11 mouse cellular contexts compared by ENCODE assay signal in genomic region chr19:32179514-32179913, GRCm38 (mm10).
DNase-seq lines count a peak whose midpoint lies in the region; ATAC-seq and TF ChIP-seq lines count a peak whose summit lies in the region.
"Had no signal": no experiment of that assay in that cellular context is flagged by ENCODE, and none has a peak within 500 bp of the region (broad histone marks: within the 10 kb centered on the region; RNA-seq: fewer than 3 reads in every experiment).

No protein-coding gene starts in this region.

- peaks cover 43% of the 10 kb centered on the region for H3K36me3 ChIP-seq in heart, adult 2 months (ENCODE audit: control insufficient read depth, insufficient read depth, low read length)
- no peaks in the 10 kb centered on the region for H3K36me3 ChIP-seq in liver, embryonic 11.5 days (ENCODE audit: control insufficient read depth, insufficient read depth, low read length)
- H3K36me3 ChIP-seq in heart, postnatal 0 days (replicated peaks; ENCODE audit: control insufficient read depth, insufficient read depth, low read length), result peaks cover 5% of the 10 kb centered on the region; the same call in 1 of the 2 replicates
- H3K36me3 ChIP-seq in small intestine, adult 2 months (ENCODE audit: control insufficient read depth, insufficient read depth, low read length), result no peaks in the 10 kb centered on the region
- H3K36me3 ChIP-seq in midbrain, embryonic 15.5 days (replicated peaks), result no peaks in the 10 kb centered on the region

- DNase-seq in heart, adult 2 months, result no peak
- no peak for DNase-seq in heart, adult 18-20 months
- DNase-seq in liver, embryonic 11.5 days (ENCODE audit: low spot score), result no peak
- DNase-seq in liver, result no peak
- DNase-seq in heart, postnatal 0 days (ENCODE audit: low spot score), result peak; percentile 78
- no peak for DNase-seq in thymus, postnatal 10 days (ENCODE audit: low spot score in 2 of 2)
- DNase-seq: cerebellum, adult 9-11 months had no signal

- peak overlapping the region; percentile 42; the same call in 1 of the 2 replicates for H3K9ac ChIP-seq in heart, adult 2 months (ENCODE audit: low read depth, low read length)
- H3K9ac ChIP-seq in liver, embryonic 11.5 days (ENCODE audit: low read depth, low read length), result no peak overlapping the region
- peak overlapping the region; percentile 43 for H3K9ac ChIP-seq in heart, postnatal 0 days (replicated peaks; ENCODE audit: low read depth, low read length)
- no peak overlapping the region for H3K9ac ChIP-seq in midbrain, embryonic 15.5 days
- H3K9ac ChIP-seq: embryonic facial prominence, embryonic 15.5 days; hindbrain, embryonic 14.5 days had no signal

- WGBS in heart, adult 2 months, result 11% methylated on average over 4 of the region's 4 CpGs
- 48% methylated on average over 4 of the region's 4 CpGs for WGBS in liver, embryonic 11.5 days
- WGBS in heart, postnatal 0 days, result 8% methylated on average over 4 of the region's 4 CpGs
- 42% methylated on average over 4 of the region's 4 CpGs for WGBS in small intestine, adult 2 months
- 71% methylated on average over 4 of the region's 4 CpGs for WGBS in midbrain, embryonic 15.5 days

- no peaks in the 10 kb centered on the region for H3K9me3 ChIP-seq in liver, embryonic 11.5 days (ENCODE audit: control insufficient read depth, low read length)
- H3K9me3 ChIP-seq in heart, postnatal 0 days (replicated peaks; ENCODE audit: control insufficient read depth, low read length), result no peaks in the 10 kb centered on the region
- no peaks in the 10 kb centered on the region for H3K9me3 ChIP-seq in midbrain, embryonic 15.5 days
- H3K9me3 ChIP-seq: embryonic facial prominence, embryonic 15.5 days had no signal

- no peaks in the 10 kb centered on the region for H3K27me3 ChIP-seq in heart, adult 2 months (ENCODE audit: control insufficient read depth, insufficient read depth, low read length)
- H3K27me3 ChIP-seq in liver, embryonic 11.5 days (replicated peaks; ENCODE audit: control insufficient read depth, insufficient read depth, low read length), result no peaks in the 10 kb centered on the region
- no peaks in the 10 kb centered on the region for H3K27me3 ChIP-seq in heart, postnatal 0 days (ENCODE audit: control insufficient read depth, insufficient read depth, low read length)
- no peaks in the 10 kb centered on the region for H3K27me3 ChIP-seq in small intestine, adult 2 months (ENCODE audit: control insufficient read depth, insufficient read depth, low read length)
- no peaks in the 10 kb centered on the region for H3K27me3 ChIP-seq in midbrain, embryonic 15.5 days (replicated peaks)
- H3K27me3 ChIP-seq: embryonic facial prominence, embryonic 15.5 days had no signal

- H3K79me2 ChIP-seq in heart, adult 2 months (replicated peaks; ENCODE audit: control insufficient read depth, insufficient read depth, low read length), result peaks cover 10% of the 10 kb centered on the region

- intact Hi-C loops in heart, adult 2 months (cut with DNase I), result no loop called here

- H3K4me3 ChIP-seq in heart, adult 2 months, result peak overlapping the region; percentile 5; the same call in 1 of the 2 replicates
- H3K4me3 ChIP-seq in liver, embryonic 11.5 days (ENCODE audit: low read depth, low read length), result no peak overlapping the region
- H3K4me3 ChIP-seq in heart, postnatal 0 days (ENCODE audit: low read depth, low read length), result 0 out of 2 replicates have a peak overlapping the region, but pooled peaks have one; percentile 5
- H3K4me3 ChIP-seq in small intestine, adult 2 months (ENCODE audit: low read depth, low read length), result no peak overlapping the region
- no peak overlapping the region for H3K4me3 ChIP-seq in midbrain, embryonic 15.5 days
- H3K4me3 ChIP-seq: embryonic facial prominence, embryonic 15.5 days had no signal

- TF ChIP-seq EP300 in heart, adult 2 months (IDR thresholded peaks at IDR 0.05; ENCODE audit: insufficient read depth, low read depth, low read length), result no peak
- TF ChIP-seq EP300 in heart, postnatal 0 days (IDR thresholded peaks at IDR 0.05; ENCODE audit: low read depth), result no peak

- H3K4me2 ChIP-seq in liver, embryonic 11.5 days, result peak overlapping the region; percentile 62
- H3K4me2 ChIP-seq in heart, postnatal 0 days (ENCODE audit: low read depth, low read length), result peak overlapping the region; percentile 44
- H3K4me2 ChIP-seq in midbrain, embryonic 15.5 days, result no peak overlapping the region
- H3K4me2 ChIP-seq: embryonic facial prominence, embryonic 15.5 days; hindbrain, embryonic 14.5 days had no signal

- H3K27ac ChIP-seq in heart, adult 2 months, result peak overlapping the region; percentile 98
- H3K27ac ChIP-seq in liver, embryonic 11.5 days (ENCODE audit: low read depth, low read length), result peak overlapping the region; percentile 90; the same call in 1 of the 2 replicates
- peak overlapping the region; percentile 95 for H3K27ac ChIP-seq in heart, postnatal 0 days (ENCODE audit: low read depth)
- peak overlapping the region; percentile 75; the same call in 1 of the 2 replicates for H3K27ac ChIP-seq in small intestine, adult 2 months (ENCODE audit: insufficient read depth, low read depth, low read length)
- no peak overlapping the region for H3K27ac ChIP-seq in midbrain, embryonic 15.5 days
- H3K27ac ChIP-seq: hindbrain, embryonic 14.5 days had no signal

- TF ChIP-seq POLR2A in heart, adult 2 months (IDR thresholded peaks at IDR 0.05; ENCODE audit: insufficient read depth, low read depth, low read length), result no peak
- no peak for TF ChIP-seq POLR2A in small intestine, adult 2 months (IDR thresholded peaks at IDR 0.05; ENCODE audit: low read depth, low read length)

- TF ChIP-seq CTCF in heart, adult 2 months (IDR thresholded peaks at IDR 0.05), result no peak
- TF ChIP-seq CTCF in heart, postnatal 0 days (IDR thresholded peaks at IDR 0.05; ENCODE audit: low read depth), result no peak
- TF ChIP-seq CTCF in small intestine, adult 2 months (IDR thresholded peaks at IDR 0.05; ENCODE audit: extremely low read depth, insufficient read length, insufficient replicate concordance, low read depth, low read length), result no peak

- no peak; the same call in 1 of the 2 replicates for ATAC-seq in liver, embryonic 11.5 days (replicated peaks; ENCODE audit: low FRiP score)
- ATAC-seq in heart, postnatal 0 days (ENCODE audit: insufficient read depth, low read depth), result peak; percentile 34; the same call in 1 of the 2 replicates
- no peak for ATAC-seq in midbrain, embryonic 15.5 days (replicated peaks)

- H3K4me1 ChIP-seq in heart, adult 2 months (ENCODE audit: control insufficient read depth, insufficient read depth, low read length), result peaks cover 34% of the 10 kb centered on the region
- peaks cover 52% of the 10 kb centered on the region for H3K4me1 ChIP-seq in liver, embryonic 11.5 days (replicated peaks; ENCODE audit: control insufficient read depth, insufficient read depth, low read length)
- peaks cover 50% of the 10 kb centered on the region for H3K4me1 ChIP-seq in heart, postnatal 0 days (ENCODE audit: control insufficient read depth, insufficient read depth)
- peaks cover 24% of the 10 kb centered on the region for H3K4me1 ChIP-seq in small intestine, adult 2 months (ENCODE audit: control insufficient read depth, insufficient read depth, insufficient read length, low read length)
- H3K4me1 ChIP-seq in midbrain, embryonic 15.5 days, result no peaks in the 10 kb centered on the region

Comparison
In these comparisons a context has a peak if more than half of its experiments do, and no peak if none do; other contexts are left out.
1. H3K4me3 ChIP-seq: peak in heart, adult 2 months (single experiment) and heart, postnatal 0 days (single experiment); none in liver, embryonic 11.5 days (single experiment), small intestine, adult 2 months (single experiment) and midbrain, embryonic 15.5 days (single experiment).
2. H3K9ac ChIP-seq: peak in heart, adult 2 months (single experiment) and heart, postnatal 0 days (single experiment); none in liver, embryonic 11.5 days (single experiment) and midbrain, embryonic 15.5 days (single experiment).